Mouse (Mus musculus) limb, embryonic 12.5 days (tissue): ENCODE data around the gene Defb43. TPM values are rescaled to one million over a fixed set of nuclear protein-coding genes. Genes with fewer than 3 reads are reported as not detected.

Experiments used
- ATAC-seq: fragments of 200-750 bp; cut with Nextera tagmentation; 2 replicates; pipeline ENCODE4 v1.8.0; 2017; ENCODE audit warnings: low read depth, moderate TSS enrichment; ENCODE audit not compliant: insufficient number of reproducible peaks, insufficient read depth, low FRiP score, low TSS enrichment
- H3K27ac ChIP-seq: fragments of 300-500 bp; sonication (generic); 2 replicates; pipeline ENCODE4 v1.5.1; 2016; ENCODE audit warnings: mild to moderate bottlenecking, moderate library complexity
- H3K27me3 ChIP-seq: fragments of 300-500 bp; sonication (generic); 2 replicates; pipeline ENCODE4 v1.6.1; 2016; ENCODE audit warnings: mild to moderate bottlenecking, moderate library complexity
- H3K36me3 ChIP-seq: fragments of 300-500 bp; sonication (generic); 2 replicates; pipeline ENCODE4 v1.6.1; 2016; ENCODE audit warnings: mild to moderate bottlenecking, moderate library complexity
- H3K4me1 ChIP-seq: fragments of 300-500 bp; sonication (generic); replicated peaks from 2 replicates; pipeline ENCODE4 v1.6.1; 2016
- H3K4me2 ChIP-seq: fragments of 300-500 bp; sonication (generic); 2 replicates; pipeline ENCODE4 v1.6.1; 2016; ENCODE audit warnings: mild to moderate bottlenecking, moderate library complexity
- H3K4me3 ChIP-seq: fragments of 300-500 bp; sonication (generic); replicated peaks from 2 replicates; pipeline ENCODE4 v1.5.1; 2016; ENCODE audit warnings: mild to moderate bottlenecking
- H3K9ac ChIP-seq: fragments of 300-500 bp; sonication (generic); replicated peaks from 2 replicates; pipeline ENCODE4 v1.6.1; 2016; ENCODE audit warnings: mild to moderate bottlenecking, moderate library complexity
- H3K9me3 ChIP-seq: fragments of 300-500 bp; sonication (generic); 2 replicates; pipeline ENCODE4 v1.6.1; 2016; ENCODE audit warnings: mild to moderate bottlenecking, moderate library complexity
- WGBS: fragments of 180-500 bp; shearing (Covaris S2); methylation state at CpG from one replicate; pipeline ENCODE4 v1.1.7; 2016; 5-methylcytosine and 5-hydroxymethylcytosine counted together
- polyA plus RNA-seq: library from polyadenylated mRNA; unstranded; fragments of >200 nt; fragmentation: Nextera tagmentation; extraction: Ambion mirVana; gene quantifications from 2 replicates; pipeline ENCODE4 v1.2.1, GENCODE M21; 2016

The Defb43 gene
- polyA plus RNA-seq, 1 experiment from 2014 or later, result not detected

DNA sequence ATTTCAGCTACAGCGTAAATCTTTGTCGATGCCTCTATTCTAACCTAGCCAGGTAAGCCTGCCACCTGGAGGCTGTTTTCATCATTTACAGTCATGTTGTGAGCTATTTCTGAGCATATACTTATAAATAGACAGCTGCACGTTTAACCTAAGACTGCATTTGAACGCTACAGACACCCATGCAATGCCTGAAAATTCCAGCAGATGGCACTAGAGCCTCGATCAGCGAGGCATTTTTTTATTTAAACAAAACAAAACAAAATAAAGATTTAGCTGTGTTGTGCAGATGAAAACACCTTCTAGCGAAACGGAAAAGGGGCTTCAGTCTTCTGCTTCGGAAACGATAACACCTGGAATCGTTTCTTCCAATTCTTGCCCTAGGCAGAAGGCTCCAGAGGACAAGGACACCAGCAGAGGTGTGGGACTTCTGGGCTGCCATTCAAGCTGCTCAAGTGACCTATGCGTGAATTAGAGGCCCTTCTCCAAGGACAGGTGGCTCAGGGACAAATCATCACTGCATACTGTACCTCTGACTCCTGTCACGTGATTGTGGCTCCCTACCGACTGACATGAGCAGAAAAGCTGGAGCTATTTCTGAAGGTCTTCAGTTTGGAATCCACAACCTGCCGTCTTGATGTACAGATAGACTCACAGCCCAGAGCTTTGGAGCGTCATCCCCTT, 55.2 kb downstream of the Defb43 start:
- Histone ChIP-seq H3K4me3 (no peak overlapping the region), H3K9me3 (no peaks in the 10 kb centered on the region), H3K4me1 (no peaks in the 10 kb centered on the region), H3K27me3 (peaks cover 26% of the 10 kb centered on the region), H3K27ac (no peak overlapping the region), H3K9ac (no peak overlapping the region), H3K36me3 (no peaks in the 10 kb centered on the region), H3K4me2 (peak overlapping the region; percentile 24; the same call in 1 of the 2 replicates)
- no peak for ATAC-seq
- 37% methylated on average over 16 of the region's 16 CpGs for WGBS

Other genes starting within 250 kb of the Defb43 start
- gene Wdfy2, start 174.1 kb upstream of the Defb43 start, polyA plus RNA-seq, result 11.4 and 11.8 TPM in 2 replicates
- not detected in 2 replicates for gene Defb48, start 27.3 kb upstream of the Defb43 start, polyA plus RNA-seq
- gene Defb47, start 13.7 kb upstream of the Defb43 start, polyA plus RNA-seq, result not detected in 2 replicates
- not detected in 2 replicates for gene Defb42, start 35.2 kb downstream of the Defb43 start, polyA plus RNA-seq
- not detected in 2 replicates for gene Defb30, start 38.2 kb downstream of the Defb43 start, polyA plus RNA-seq